Mouse (Mus musculus) embryonic facial prominence, embryonic 14.5 days (tissue): ENCODE data around the gene Nup107. TPM values are rescaled to one million over a fixed set of nuclear protein-coding genes. Genes with fewer than 3 reads are reported as not detected.

Experiments used
- ATAC-seq: fragments of 200-750 bp; cut with Nextera tagmentation; 2 replicates; pipeline ENCODE4 v1.8.0; 2017; ENCODE audit warnings: low read depth, moderate number of reproducible peaks, moderate TSS enrichment
- DNase-seq: peaks from one replicate; pipeline ENCODE4 v3.0.0-alpha.2; 2015; ENCODE audit warnings: low spot score
- H3K27ac ChIP-seq: fragments of 300-500 bp; sonication (generic); replicated peaks from 2 replicates; pipeline ENCODE4 v1.5.1; 2014; ENCODE audit warnings: low read depth, mild to moderate bottlenecking, low read length, moderate library complexity
- H3K27me3 ChIP-seq: fragments of 300-500 bp; sonication (generic); replicated peaks from 2 replicates; pipeline ENCODE4 v1.6.1; 2014; ENCODE audit warnings: low read length; ENCODE audit not compliant: control insufficient read depth, insufficient read depth
- H3K36me3 ChIP-seq: fragments of 300-500 bp; sonication (generic); 2 replicates; pipeline ENCODE4 v1.6.1; 2014; ENCODE audit warnings: low read length, mixed read lengths; ENCODE audit not compliant: control insufficient read depth, insufficient read depth
- H3K4me1 ChIP-seq: fragments of 300-500 bp; sonication (generic); 2 replicates; pipeline ENCODE4 v1.6.1; 2014; ENCODE audit warnings: antibody characterized with exemption, low read length; ENCODE audit not compliant: control insufficient read depth, insufficient read depth
- H3K4me2 ChIP-seq: fragments of 300-500 bp; sonication (generic); 2 replicates; pipeline ENCODE4 v1.6.1; 2014; ENCODE audit warnings: low read depth, mild to moderate bottlenecking, low read length, moderate library complexity, mixed read lengths
- H3K4me3 ChIP-seq: fragments of 300-500 bp; sonication (generic); 2 replicates; pipeline ENCODE4 v1.5.1; 2014; ENCODE audit warnings: low read depth, mild to moderate bottlenecking, low read length
- H3K9ac ChIP-seq: fragments of 300-500 bp; sonication (generic); 2 replicates; pipeline ENCODE4 v1.6.1; 2014; ENCODE audit warnings: low read depth, mild to moderate bottlenecking, low read length, moderate library complexity, mixed read lengths
- H3K9me3 ChIP-seq: fragments of 300-500 bp; sonication (generic); 2 replicates; pipeline ENCODE4 v1.6.1; 2016; ENCODE audit warnings: low read length; ENCODE audit not compliant: control insufficient read depth
- WGBS: fragments of 180-500 bp; shearing (Covaris S2); extraction: QIAGEN DNeasy Blood & Tissue Kit; methylation state at CpG from one replicate; pipeline ENCODE4 v1.1.7; 2014; 5-methylcytosine and 5-hydroxymethylcytosine counted together
- polyA plus RNA-seq: library from polyadenylated mRNA; unstranded; fragments of >200 nt; fragmentation: Nextera tagmentation; extraction: Ambion mirVana; gene quantifications from 2 replicates; pipeline ENCODE4 v1.2.1, GENCODE M21; 2014

Nup107 gene
- polyA plus RNA-seq, 1 experiment from 2014 or later: 50.6 TPM

DNA sequence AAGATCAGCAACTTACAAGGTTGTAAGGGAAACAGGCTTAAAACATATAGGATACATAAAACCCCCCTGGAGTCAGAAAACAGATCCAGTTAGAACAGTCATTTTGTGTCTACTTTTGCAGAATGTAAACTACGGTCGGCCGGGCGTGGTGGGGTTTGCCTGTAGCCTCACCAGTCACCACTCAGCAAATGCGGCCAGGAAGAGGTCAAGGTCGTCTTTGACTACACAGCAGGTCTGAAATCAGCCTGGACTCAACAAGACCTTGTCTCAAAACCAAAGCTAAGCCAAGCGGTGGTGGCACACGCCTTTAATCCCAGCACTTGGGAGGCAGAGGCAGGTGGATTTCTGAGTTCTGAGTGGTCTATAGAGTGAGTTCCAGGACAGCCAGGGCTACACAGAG lies 19.1 kb upstream of the Nup107 start:
- ATAC-seq (no peak), DNase-seq (no peak)
- H3K36me3 ChIP-seq: peaks cover 41% of the 10 kb centered on the region
- no peaks in the 10 kb centered on the region for H3K4me1 ChIP-seq
- WGBS: 92% methylated on average over 8 of the region's 8 CpGs
- H3K4me2 ChIP-seq: no peak overlapping the region
- H3K27me3 ChIP-seq: no peaks in the 10 kb centered on the region
- no peak overlapping the region for H3K9ac ChIP-seq
- H3K27ac ChIP-seq: no peak overlapping the region
- H3K9me3 ChIP-seq: no peaks in the 10 kb centered on the region
- H3K4me3 ChIP-seq: no peak overlapping the region

DNA sequence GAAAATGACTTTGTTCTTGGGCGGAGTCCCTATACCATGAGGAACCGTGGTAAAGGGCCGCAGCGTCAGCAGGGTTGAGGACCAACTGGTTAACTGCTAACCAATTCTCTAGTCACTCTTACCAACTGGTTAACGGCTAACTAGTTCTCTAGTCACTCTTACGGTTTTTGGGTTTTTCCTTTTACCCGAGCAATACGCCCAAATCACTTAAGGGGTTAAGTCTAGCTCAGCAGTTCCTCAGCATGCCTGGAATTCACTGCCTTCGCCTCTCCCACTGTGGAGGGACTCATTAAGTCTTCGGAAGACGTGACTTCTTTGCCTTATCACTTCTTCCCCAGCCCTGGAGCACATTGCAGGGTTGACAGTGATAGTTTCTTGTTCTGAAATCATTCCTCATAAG lies 18.0 kb upstream of the Nup107 start:
- no peak overlapping the region for H3K4me3 ChIP-seq
- DNase-seq (no peak), ATAC-seq (no peak)
- H3K4me1 ChIP-seq: no peaks in the 10 kb centered on the region
- H3K27me3 ChIP-seq: no peaks in the 10 kb centered on the region
- no peak overlapping the region for H3K4me2 ChIP-seq
- H3K9ac ChIP-seq: no peak overlapping the region
- no peak overlapping the region for H3K27ac ChIP-seq
- peaks cover 31% of the 10 kb centered on the region for H3K36me3 ChIP-seq
- 78% methylated on average over 11 of the region's 11 CpGs for WGBS
- H3K9me3 ChIP-seq: no peaks in the 10 kb centered on the region

DNA sequence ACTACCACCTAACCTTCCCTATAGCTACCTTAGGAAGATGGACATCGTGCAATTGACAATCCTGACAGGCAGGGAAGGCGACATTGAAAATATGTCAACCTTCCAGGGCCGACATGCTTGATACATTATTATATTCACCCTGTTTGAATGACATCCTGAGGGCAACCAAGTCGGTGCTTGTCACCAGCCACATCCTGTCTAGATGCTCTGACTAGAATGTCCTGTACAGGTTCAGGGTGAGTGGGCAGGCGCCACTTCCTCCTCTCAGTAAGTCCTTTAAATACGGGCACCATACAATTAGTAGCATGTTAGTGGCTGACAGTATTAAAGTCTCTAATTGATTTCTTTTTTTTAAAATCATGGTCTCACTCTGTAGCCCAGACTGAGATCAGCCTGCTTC lies 15.6 kb upstream of the Nup107 start:
- DNase-seq (no peak), ATAC-seq (no peak)
- 80% methylated on average over 6 of the region's 6 CpGs for WGBS

DNA sequence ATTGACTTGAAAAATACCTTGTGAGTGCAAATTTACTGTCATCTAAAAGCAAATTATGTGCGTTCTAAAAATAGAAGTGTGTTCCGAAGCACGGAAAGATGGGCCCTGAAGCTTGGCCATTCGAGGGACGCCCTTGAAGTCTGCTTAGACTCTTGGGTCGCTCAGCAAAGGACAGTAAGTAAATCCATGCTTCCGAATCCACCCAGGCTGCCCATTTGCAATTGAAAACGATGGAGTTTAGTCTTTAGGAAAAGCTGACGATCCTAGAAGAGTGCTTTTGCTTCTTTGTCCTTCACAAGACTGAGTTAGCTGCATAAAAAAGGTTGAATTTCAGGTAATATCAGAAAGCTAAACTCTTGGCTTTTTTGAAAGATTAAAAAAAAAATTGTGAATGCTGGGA lies 13.4 kb upstream of the Nup107 start:
- Histone ChIP-seq H3K4me1 (no peaks in the 10 kb centered on the region), H3K4me3 (no peak overlapping the region), H3K27ac (no peak overlapping the region), H3K27me3 (no peaks in the 10 kb centered on the region), H3K9me3 (no peaks in the 10 kb centered on the region), H3K4me2 (no peak overlapping the region), H3K9ac (no peak overlapping the region), H3K36me3 (no peaks in the 10 kb centered on the region)
- no peak for ATAC-seq
- DNase-seq: no peak
- WGBS: 59% methylated on average over 9 of the region's 9 CpGs

More for the DNA sequence above, 15.6 kb upstream of the Nup107 start:
- H3K4me3 ChIP-seq: no peak overlapping the region
- no peaks in the 10 kb centered on the region for H3K9me3 ChIP-seq
- H3K9ac ChIP-seq: no peak overlapping the region
- H3K4me2 ChIP-seq: no peak overlapping the region
- H3K4me1 ChIP-seq: no peaks in the 10 kb centered on the region
- H3K27ac ChIP-seq: no peak overlapping the region
- H3K36me3 ChIP-seq: peaks cover 13% of the 10 kb centered on the region
- no peaks in the 10 kb centered on the region for H3K27me3 ChIP-seq

DNA sequence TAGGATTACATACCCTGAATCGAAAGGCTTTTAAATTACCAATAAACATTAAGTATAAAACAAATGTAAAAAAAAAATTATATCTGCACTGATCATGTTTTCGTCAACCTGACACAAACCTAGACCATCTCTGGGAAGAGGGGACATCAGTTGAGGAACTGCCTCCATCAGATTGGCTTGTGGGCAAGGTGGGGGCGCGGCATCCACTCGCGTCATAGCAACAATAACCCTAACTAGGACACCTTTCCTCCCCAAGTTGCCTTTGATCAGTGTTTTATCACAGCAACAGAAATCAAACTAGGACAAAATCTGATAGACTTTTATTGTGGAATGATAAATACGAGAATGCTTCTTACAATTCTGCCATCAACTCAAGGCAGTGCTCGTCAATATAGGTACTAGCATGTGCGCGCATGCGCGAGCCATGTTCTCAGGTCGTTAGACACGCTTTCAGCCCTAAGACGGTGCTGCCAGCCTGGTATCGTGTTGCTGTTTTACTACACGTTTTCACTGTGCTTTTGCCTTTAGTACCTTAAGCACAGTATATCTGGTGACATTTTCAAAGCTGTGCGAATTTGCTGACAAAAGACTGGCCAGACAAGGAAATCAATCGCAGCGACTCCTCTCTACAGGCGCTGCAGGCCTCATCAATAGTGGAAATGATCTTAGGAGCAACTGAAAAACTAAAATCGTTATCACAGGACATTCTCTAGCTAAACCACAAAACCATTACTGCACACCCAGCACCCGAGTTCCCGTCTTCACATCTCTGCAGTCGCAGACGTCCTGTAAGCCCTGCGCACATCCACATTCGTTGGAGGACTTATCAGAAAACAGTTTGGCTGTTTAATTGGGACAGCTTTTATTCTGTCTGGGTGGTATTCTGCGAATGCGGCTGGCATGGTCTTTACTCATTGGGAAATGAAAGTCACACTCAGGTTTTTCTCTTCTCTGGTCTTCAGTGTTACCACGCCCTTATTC lies 11.7 kb upstream of the Nup107 start:
- WGBS: 87% methylated on average over 31 of the region's 31 CpGs
- Histone ChIP-seq H3K27me3 (no peaks in the 10 kb centered on the region), H3K9ac (no peak overlapping the region), H3K9me3 (no peaks in the 10 kb centered on the region), H3K4me3 (no peak overlapping the region), H3K27ac (no peak overlapping the region), H3K4me2 (no peak overlapping the region), H3K4me1 (no peaks in the 10 kb centered on the region), H3K36me3 (no peaks in the 10 kb centered on the region)
- ATAC-seq (no peak), DNase-seq (no peak)

DNA sequence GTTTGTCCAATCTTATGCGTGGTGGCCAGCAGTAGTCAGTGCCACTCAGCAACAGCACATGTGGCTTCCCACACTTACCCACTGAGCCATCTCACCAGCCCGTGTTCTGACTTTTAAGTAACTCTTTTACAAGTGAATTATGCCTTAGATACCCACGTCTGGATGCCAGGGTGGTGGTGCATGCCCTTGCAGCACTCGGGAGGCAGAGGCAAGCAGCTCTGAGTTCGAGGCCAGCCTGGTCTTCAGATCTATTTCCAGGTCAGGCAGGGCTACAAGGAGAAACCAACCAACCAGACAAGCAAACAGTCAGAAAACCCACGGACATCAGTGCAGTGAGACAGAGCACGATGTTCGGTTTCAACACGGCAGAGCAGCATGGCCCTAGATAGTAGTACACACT lies 9.4 kb upstream of the Nup107 start:
- Histone ChIP-seq H3K36me3 (no peaks in the 10 kb centered on the region), H3K4me3 (no peak overlapping the region), H3K9ac (no peak overlapping the region), H3K27ac (no peak overlapping the region), H3K4me1 (no peaks in the 10 kb centered on the region), H3K4me2 (no peak overlapping the region), H3K9me3 (no peaks in the 10 kb centered on the region), H3K27me3 (no peaks in the 10 kb centered on the region)
- 94% methylated on average over 9 of the region's 9 CpGs for WGBS
- no peak for DNase-seq
- no peak for ATAC-seq

DNA sequence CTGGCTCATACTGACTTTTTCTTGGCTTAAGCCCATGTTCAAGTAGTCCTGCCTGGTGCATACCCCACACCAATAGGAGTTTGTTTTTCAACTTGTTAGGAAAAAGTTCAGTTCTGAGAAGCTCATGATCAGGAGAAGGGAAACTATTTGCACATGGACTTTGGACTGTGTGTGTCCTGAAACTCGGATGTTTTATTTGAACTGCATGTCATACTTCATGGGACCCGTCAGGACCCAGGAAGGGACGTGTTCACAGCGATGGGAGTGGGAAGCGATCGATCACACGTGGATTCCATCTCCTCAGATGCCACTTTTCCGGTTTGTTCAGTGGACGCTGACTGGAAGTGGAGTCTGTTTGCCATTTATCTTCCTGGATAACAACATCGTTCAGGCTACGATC lies 7.3 kb upstream of the Nup107 start:
- ATAC-seq (no peak), DNase-seq (no peak)
- H3K27me3 ChIP-seq: no peaks in the 10 kb centered on the region
- H3K36me3 ChIP-seq: no peaks in the 10 kb centered on the region
- H3K27ac ChIP-seq: no peak overlapping the region
- H3K9me3 ChIP-seq: no peaks in the 10 kb centered on the region
- no peak overlapping the region for H3K4me2 ChIP-seq
- no peak overlapping the region for H3K9ac ChIP-seq
- WGBS: 89% methylated on average over 11 of the region's 11 CpGs
- no peak overlapping the region for H3K4me3 ChIP-seq
- H3K4me1 ChIP-seq: no peaks in the 10 kb centered on the region

DNA sequence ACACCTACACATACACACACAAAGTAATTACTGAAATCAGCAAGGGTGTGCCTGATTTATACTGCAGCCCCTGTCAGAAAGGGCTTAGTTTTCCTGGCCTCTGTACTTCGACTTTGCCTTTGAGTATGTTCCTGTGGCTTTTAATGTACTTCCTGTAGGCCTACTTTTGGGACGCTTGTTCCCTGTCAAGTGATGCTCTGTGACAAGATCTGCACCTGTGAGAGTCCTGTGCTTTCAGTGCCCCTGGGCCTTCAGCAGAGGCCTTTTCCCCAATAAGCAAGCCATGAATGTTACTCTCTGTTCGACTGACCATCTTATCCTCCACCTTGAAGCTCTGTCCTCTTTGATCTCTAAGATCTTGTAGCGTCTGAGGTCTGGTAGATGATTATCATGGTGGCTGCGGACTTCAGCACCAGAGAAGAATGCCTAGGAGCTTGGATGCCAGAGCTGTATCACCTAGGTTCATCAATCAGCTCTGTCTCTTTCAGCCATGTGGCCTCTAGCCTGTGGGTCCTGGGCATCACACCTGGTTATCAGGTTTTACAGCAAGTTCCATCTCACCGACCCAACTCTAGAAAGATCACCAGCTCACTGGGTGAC lies 6.0 kb upstream of the Nup107 start:
- ATAC-seq (no peak), DNase-seq (no peak)
- no peak overlapping the region for H3K4me2 ChIP-seq
- H3K27me3 ChIP-seq: no peaks in the 10 kb centered on the region
- no peak overlapping the region for H3K9ac ChIP-seq
- no peak overlapping the region for H3K4me3 ChIP-seq
- 81% methylated on average over 6 of the region's 6 CpGs for WGBS
- no peak overlapping the region for H3K27ac ChIP-seq
- H3K36me3 ChIP-seq: no peaks in the 10 kb centered on the region
- H3K4me1 ChIP-seq: no peaks in the 10 kb centered on the region
- H3K9me3 ChIP-seq: no peaks in the 10 kb centered on the region
